Mouse (Mus musculus) cerebellum, adult 8-10 months (tissue): ENCODE measurements around the gene Erbin.

Source experiments
- DNase-seq: peaks from one replicate; pipeline ENCODE4 v3.0.0; 2022

Gene Erbin

DNA sequence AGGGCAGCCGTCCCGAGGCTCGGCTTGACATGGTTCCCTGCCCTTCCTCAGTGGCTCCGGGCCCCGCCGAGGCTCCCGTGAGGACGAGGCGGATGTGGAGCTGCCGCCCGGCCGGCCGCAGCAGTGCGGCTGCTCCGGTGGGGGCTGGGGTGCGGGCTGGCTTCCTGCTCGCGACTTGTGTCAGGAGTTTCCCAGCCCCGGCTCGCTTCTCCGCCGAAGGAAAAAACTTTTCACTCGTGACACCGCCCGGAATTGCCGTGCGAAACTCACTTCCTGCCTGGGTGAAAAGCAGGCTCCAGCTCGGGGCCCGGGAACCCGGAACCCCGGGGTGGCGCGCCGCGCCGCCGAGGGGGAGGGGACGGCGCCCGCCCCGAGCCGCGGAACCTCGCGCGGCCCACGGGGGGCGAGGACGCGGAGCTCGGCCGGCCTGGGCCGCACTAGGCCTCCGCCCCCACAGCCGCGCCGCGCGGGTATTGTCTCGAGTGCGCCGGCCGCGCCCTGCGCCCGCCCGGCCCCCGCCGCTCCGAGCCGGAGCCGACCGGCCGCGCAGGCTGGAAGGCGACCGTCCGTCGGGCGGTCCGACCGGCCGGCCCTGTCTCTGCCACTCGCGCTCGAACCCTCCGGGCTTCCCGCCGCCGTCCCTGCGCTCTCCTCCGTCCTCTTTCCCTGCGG lies at the start of gene Erbin:
Gene Erbin, minus strand, starts transcription at position 254 of the 672 bp plus-strand sequence.
- peak; percentile 15 for DNase-seq

DNA sequence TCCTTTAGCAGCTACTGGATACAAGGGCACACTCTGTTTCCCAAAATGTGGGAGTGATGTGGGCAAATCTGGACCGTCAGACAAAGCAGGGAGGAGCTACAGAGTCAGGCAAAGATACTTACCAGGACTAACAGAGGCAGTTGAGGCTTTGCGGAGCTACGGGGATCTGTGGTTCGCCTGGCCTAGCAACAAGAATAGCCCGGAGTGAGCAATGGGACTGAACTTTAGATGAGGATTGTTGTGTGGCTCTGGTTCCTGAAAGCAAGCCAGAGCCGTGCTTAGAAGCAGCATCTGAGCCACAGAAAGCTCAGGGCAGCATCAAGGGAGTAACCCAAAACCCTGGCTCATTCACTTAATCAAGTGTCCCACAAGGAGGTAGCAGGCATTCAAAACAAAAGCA lies 49.6 kb upstream of the Erbin start:
- DNase-seq: no peak

DNA sequence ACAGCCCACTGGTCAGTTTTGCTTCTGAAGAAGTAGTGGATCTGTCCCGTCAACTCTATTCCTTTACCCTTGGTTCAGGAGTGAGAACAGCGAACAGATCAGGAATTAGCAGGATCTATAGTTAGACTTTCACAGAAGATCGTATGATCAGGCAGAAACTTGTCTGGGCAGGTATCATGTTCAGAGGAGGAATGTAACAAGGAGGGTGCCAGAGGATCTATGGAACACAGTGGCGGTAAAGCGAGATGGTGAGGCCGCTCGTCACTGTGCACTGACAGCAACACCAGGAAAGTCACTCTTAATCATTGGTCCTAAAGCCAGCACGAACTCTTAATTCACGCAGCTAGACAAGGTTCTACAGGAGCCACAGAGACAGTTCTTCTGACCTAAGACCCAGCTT lies 47.7 kb upstream of the Erbin start:
- no peak for DNase-seq

DNA sequence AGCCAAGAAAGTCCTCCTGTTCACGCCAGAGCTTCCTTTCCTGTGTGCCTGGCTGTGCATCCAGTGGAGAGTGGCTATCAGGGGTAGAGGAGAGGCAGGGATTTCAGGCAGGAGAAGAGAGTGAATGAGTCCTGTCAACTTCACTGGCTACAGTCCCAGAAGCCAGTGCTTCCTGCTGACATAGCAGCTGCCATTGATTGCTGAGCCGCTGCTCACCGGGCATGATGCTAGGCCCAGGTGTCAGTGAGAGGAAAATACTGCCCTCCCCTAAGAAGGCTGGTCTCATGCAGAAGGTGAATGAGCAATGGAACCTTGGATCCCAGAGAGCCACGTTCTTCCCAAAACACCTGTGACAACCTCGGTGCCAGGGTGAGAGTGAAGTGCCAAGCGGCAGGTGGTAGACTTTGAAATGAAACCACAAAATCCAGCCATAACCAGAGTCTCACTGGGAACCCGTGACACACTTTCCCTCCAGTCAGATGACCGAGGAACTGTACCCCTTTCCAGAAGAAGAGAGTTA lies 46.4 kb upstream of the Erbin start:
- DNase-seq: peak; percentile 36

- no peak for DNase-seq
Observed at GRCm38 (mm10) chr13:103965187-103965586, 44.9 kb upstream of the Erbin start.

GRCm38 (mm10) chr13:103963094-103963493 lies 42.8 kb upstream of the Erbin start:
- DNase-seq: no peak

DNA sequence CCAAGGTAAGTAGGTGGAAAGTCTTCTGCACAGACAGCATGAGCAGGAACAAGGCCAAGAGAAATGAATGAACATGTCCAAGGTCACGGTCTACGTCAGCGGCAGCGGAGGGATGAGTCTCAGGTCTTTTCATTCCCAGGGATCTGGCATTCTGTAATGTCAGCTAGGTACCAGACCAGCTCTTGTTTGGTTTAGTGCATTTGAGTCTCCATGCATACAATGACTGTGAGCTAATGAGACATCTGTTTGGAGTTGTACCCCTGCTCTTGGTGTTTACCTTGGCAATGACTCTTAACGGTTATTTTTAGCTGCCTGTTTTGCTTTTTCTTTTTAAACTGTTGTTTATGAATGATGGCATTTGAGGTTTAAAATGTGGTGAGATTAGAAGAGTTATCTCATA lies 39.5 kb upstream of the Erbin start:
- DNase-seq: no peak

- DNase-seq: no peak
Observed at GRCm38 (mm10) chr13:103958607-103959123, 38.4 kb upstream of the Erbin start.

GRCm38 (mm10) chr13:103957175-103957940 lies 37.0 kb upstream of the Erbin start:
- DNase-seq: no peak

GRCm38 (mm10) chr13:103955652-103956051 lies 35.3 kb upstream of the Erbin start:
- DNase-seq: no peak

DNA sequence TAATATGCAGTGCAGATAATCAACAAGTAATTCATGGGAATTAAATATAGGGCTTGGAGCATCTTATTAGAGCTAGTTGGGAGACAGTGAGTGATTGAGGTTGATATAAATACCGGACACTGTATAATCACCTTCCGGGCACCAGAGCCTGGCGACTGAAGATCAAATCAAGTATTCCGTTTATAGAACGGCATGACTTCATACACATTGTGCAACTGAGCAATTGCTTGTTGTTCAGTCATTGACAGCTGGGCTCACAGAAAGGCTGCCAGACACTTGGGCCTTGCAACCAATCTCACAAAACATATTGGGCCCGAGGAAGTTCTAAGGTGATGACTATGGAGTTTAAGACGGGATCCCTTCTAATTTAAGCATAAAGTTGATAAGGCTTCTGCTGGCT lies 31.1 kb upstream of the Erbin start:
- DNase-seq: no peak

DNA sequence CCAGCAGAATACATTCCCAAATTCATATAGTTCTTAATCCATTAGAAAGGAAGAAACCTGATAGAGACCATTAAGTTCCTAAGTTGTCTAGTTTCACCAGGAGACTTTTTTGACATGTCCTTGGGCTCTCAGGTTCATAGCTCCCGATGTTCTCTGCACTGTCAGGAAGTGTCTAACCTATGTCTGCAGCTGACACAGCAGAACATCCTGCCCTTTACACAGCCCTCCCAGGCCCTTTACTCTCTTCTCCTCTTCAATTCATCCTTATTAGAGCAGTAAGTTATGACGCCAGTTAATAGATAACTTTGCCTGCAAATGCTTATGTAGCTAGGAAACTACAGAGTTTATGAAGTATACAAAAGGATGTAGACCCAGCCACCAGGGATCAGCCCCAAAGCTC lies 20.5 kb upstream of the Erbin start:
- DNase-seq: no peak

GRCm38 (mm10) chr13:103924586-103924985 lies 4.3 kb upstream of the Erbin start:
- no peak for DNase-seq

DNA sequence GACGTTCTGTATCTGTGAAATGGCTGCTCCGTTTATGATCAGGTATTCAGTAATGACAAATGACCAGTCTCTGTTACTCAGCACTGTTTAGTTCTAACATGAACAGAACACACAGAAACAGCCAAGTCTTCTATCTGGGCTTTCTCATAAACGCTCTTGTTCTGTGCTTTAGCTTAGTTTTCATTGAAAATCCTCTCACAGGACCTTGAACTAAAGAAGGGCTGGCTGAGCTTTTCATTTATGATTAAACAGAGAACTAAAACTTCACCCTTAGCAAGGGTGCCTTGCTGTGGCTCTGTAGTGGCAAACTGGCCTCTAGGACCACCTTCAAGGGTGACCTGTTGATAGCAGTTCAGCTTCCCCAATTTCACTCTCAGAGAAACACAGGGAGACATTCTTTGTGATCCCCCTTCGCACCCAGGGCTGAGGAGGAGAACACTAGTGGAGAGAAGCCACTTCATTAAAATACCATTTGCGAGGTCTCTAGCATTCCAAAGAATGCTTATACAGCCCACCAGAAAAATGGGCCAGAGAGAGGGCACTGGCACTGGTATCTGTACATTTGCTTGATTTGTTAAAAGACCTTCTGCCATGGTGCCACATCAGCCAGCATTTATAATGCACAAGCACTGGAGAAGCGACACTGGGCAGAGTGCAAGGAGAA lies 3.2 kb upstream of the Erbin start:
- no peak for DNase-seq

DNA sequence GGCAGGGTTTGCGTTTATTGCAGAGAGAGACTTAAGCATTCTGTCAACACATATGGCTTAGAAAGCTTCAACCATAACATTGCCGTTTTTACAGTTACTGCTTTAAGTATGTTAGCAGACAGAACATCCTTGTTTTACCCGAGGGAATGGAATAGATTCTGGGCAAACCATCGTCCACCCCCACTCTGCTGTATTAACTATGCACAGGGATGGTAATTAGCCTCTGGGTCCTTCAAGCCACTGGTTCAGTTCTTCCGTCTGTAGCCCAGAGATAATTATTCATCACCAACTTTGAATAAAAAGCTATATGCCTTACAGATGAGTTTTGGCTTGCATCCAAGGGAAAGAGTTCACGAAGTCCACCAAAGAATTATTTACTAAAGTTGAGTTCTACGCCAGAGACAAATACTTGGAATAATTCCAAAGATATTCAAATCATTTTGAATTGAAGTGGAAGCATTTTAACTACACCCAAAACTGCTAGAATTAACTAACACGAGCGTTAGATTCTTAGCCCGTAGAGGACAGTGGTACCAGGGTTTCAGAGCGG lies 1.6 kb upstream of the Erbin start:
- no peak for DNase-seq

DNA sequence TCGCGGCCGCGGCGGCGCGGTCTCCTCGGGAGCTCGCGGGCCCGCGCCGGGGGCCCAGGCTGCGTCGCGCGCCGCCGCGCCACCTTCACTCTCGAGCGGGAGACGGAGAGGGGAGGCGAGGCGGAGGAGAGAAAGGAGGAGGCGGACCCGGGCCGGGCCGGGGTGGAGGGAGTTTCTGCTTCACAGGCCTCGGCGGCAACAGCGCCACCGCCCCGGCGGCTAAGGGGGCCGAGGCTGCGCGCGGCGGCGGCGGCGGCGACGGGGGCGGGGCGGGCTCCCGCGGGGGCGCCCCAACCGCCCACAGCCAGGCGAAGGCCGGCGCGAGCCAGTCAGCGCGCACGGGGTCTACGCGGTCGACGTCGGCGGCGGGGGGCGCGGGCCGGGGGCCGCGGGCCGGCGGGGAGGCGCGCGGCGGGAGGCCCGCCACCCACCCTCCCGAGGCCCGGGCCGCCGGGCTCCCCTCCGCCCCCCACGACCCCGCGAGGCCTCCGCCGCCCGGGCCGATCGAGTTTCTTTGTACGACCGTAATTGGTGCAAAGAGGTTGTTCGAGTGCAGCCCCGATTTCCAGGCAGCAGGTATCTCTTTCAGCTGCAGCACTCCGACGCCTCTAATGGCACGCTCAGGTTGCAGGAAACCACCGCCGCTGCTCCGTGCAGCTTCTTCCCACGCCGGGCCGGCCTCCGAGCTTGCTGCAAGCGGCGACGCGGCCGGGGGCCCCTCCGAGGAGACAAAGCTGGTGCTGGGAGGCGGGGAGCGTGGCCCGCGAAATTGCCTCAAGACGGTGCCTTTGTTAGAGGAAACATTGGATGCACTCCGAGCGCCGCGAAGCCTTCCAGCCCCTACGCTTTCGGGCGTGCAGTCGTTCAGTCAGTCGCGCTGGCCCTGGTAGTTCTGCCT lies 868 bp upstream of the Erbin start:
- peak; percentile 44 for DNase-seq

- DNase-seq: peak; percentile 7
Observed at GRCm38 (mm10) chr13:103919956-103920260, 406 bp downstream of the Erbin start.

- peak; percentile 16 for DNase-seq
Observed at GRCm38 (mm10) chr13:103919234-103919955, 919 bp downstream of the Erbin start.

DNA sequence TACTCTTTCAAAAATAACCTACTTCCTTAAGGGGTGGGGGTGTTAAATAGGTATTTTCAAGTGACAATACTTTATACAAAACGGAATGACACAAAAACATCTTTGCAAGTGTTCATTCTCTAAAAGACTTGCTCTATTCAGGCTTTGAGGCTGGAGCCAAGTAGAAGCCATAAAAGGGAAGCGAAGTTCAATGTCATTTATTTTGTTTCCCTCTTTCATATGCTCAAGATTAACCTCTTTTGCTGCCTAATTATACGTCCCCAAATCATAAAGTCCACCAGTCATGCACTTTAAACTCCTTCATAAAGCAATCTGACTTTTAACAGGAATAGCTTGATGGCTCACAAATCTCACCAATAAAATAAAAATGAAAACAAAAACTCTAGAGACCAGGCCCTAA lies 1.9 kb downstream of the Erbin start:
- no peak for DNase-seq

DNA sequence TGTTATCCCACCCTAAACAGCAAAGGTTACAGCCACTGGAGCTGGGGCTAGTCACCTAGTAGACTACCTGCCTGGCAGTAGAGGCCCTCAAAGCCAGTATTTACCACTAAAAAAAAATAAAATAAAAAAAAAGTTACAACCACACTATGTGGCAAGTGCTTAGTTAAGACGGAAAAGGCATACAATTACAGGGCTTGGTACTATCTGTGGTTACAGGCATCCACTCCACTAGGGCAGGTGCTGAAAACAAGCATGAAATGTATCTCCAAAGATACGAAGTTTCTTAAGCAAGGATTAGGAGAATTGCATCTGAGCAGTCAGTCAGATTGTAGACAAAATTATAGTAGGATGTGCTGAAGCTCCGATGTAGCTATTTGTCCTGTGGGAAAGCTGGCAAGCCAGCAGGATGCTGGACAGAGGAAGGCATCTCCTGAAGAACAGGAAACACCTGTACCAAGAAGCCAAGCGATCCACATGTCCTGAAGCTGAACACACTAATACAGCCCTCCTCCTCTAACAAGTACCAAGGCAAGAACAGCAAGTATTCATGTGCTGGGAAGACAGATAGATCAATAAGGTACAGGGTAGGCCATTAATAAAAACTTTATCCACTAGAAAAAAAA lies 6.1 kb downstream of the Erbin start:
- DNase-seq: no peak

- DNase-seq: no peak
Observed at GRCm38 (mm10) chr13:103912351-103912750, 8.0 kb downstream of the Erbin start.
